ENCODE assay signal across 4 mouse cellular contexts in the genomic region with DNA sequence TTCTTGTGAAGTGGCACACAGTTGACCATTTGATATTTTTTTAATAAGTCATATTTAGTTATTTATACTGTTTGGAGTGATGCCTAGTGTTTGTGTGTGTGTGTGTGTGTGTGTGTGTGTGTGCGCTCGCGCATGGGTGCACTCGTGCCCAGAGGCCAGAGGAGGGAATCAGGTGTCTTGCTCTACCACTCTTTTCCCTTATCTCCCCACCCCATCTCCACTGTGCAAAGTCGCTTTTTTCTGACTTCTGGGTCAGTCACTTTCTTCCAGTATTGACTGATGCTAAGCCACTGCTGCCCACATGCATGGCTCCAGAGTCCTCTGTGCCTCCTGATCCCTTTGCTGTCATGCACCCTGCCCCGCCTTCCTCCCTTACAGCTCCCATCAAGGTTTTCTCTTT.
"Had no signal": no experiment of that assay in that cellular context is flagged by ENCODE, and none has a peak within 500 bp of the region (broad histone marks: within the 10 kb centered on the region; RNA-seq: fewer than 3 reads in every experiment).

No protein-coding gene starts in this region.

- H3K9ac ChIP-seq: neural tube, embryonic 13.5 days; neural tube, embryonic 15.5 days; stomach, embryonic 15.5 days had no signal

- H3K36me3 ChIP-seq: neural tube, embryonic 13.5 days; neural tube, embryonic 15.5 days; stomach, embryonic 15.5 days had no signal

- H3K27ac ChIP-seq: neural tube, embryonic 13.5 days; neural tube, embryonic 15.5 days; stomach, embryonic 15.5 days; stomach, postnatal 0 days had no signal

- H3K27me3 ChIP-seq: neural tube, embryonic 13.5 days; neural tube, embryonic 15.5 days; stomach, embryonic 15.5 days had no signal

- H3K4me1 ChIP-seq: neural tube, embryonic 13.5 days; neural tube, embryonic 15.5 days; stomach, embryonic 15.5 days had no signal

- H3K4me2 ChIP-seq: neural tube, embryonic 13.5 days; neural tube, embryonic 15.5 days; stomach, embryonic 15.5 days had no signal

- H3K4me3 ChIP-seq: neural tube, embryonic 13.5 days; neural tube, embryonic 15.5 days; stomach, embryonic 15.5 days had no signal

- H3K9me3 ChIP-seq: neural tube, embryonic 13.5 days; neural tube, embryonic 15.5 days; stomach, embryonic 15.5 days had no signal
